Mouse (Mus musculus) cerebellum, postnatal 25 days (tissue): ENCODE data around the gene Cux1.

ENCODE experiments used
- DNase-seq, 2 experiments: peaks; one replicate each; pipeline ENCODE4 v3.0.0; 2021; ENCODE audit warnings: mixed read lengths in 2 of 2

The Cux1 gene

DNA sequence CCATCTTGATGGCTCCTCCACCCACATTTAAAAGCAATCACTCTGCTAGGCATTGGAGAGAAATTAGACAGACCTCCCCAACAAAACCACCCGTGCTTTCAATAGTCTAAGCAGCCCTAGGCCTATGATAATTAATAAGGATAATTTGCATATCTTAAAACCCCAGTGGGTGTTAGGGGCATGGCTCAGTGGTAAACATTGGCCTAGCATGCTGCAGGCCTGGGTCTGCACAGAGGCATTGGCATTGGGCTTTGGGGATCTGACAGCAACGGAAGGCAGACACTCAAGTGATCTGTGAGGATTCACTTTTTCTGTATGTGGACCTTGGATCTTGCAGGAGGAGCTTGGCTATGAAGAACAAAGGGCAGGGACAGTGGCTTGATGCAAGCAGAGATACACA is 274.9 kb downstream of the Cux1 start:
- no peak for DNase-seq

DNA sequence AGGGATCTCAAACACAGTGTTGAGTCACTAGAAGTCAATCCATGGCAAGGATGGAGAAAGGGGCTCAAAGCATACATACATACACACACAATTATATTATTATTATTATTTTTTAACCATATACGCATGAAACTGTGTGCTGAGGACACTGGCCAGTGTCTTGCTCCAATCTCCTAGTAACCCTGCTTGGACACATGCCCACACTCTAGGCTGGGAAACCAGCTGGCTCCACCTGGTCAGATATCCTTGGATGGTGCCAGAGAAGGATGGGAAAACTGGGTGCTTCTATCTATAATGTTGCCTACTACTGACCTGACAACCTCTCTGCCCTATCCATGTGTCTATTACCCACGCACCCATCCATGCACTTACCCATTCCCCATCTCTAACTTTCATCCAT is 275.7 kb downstream of the Cux1 start:
- DNase-seq = peak in 1 of 2 experiments; percentile 59

DNA sequence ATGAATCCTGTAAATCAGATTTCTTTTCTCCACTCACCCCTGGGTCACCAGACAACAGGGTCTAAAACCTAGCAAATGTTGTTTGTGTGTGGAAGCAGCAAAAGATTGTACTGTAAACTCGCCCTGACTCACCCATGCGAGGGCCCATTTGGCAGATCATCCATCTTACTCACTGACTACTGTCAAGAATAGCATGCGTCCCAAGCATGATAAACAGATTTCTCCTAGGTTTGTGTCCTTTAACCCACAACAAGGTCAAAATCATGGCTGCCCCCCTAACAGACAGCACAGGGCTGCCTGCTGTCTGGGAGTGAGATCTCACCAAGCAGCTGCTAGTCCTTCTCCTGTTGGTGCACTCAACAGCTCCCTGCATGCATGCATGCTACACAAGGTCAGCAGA is 277.5 kb downstream of the Cux1 start:
- DNase-seq = no peak

DNA sequence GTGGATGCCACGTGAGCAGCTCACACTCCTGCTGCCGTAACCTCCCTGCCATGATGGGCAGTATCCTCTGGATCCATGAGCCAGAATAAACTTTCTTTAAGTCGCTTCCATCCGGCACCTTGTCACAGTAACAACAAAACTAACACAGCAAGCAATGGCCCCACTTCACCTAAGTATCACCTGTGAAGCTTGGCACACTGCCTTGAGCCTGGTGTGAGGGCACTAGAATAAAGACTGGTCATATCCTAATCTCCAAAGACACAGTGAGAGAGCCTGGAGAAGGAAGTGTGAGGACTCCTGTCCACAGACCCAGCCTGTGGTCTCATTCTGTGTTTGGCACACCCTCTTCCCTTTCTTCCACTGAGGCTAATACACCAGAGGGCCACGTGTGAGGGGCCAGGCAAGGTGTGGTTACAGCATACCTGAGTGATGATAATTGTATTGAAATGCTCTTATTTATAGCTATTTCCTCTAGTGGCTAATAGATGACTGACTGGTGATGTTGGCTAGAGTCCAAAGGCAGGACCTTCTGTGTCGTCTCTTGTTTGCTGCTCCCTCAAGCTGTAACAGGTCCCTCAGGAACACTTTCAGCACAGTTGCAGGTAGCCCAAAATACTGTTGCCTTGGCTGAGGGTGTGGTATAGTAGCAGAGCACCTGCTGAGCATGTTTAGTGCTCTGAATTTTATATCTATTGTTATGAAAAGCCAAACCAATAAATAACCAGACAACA is 278.8 kb downstream of the Cux1 start:
- peak; percentile 48 to 64 for DNase-seq

DNA sequence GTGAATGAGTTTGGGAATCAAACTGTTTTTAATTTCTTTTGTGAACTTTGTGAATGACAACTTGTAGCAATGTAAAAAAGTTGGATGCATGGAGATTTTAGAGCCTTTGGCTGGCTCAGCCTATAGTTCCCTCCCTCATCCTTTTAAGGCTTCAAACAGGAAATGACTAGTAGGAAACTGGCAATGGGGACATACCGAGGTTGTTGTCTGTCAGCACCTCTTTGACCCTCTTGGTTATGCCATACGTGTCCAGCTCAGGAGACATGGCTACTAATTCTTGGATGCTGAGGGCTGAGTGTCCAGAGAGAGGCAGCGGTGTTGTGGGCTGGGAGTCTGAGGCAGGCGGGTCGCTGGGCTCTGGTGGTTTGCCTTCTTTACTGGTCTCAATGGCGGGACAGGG is 280.7 kb downstream of the Cux1 start:
- DNase-seq = no peak

DNA sequence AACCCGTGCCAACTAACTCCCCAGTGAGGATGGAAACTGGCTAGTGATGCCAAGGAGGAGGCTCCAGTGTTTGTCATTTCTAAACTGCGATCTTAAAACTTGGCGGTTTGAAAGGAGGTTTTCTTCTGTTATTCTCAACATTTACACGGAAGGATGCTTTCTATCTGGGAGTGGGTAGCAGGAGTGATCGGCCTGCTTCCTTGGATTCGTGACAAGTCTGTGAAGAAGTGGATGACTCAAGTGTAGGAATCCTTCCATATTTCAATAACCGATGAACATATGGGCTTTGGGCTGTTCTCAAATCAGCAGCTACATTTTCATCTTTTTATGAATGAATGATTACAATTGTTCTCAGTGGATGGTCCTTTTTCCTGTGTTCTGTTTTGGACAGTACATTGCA is 282.2 kb downstream of the Cux1 start:
- DNase-seq = no peak

DNA sequence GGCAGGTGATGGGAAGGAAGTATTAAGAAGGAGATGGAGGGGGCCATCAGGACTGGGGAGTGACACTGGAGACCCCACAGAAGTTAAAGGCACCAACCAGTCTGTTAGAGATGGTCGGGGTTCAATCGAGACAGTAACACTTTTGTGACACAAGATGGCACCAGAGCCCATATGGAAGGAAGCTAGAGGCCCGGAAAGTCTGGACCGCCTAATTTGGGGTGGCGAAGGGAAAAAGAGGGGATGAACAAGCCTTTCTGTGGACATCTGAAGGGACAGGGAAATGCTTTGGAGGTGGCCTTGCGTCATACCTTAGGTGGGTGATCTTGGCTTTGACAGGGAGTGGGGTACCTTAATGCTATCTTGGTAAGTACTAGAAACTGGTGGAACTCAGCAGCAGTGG is 285.9 kb downstream of the Cux1 start:
- DNase-seq = peak; percentile 49 to 63

DNA sequence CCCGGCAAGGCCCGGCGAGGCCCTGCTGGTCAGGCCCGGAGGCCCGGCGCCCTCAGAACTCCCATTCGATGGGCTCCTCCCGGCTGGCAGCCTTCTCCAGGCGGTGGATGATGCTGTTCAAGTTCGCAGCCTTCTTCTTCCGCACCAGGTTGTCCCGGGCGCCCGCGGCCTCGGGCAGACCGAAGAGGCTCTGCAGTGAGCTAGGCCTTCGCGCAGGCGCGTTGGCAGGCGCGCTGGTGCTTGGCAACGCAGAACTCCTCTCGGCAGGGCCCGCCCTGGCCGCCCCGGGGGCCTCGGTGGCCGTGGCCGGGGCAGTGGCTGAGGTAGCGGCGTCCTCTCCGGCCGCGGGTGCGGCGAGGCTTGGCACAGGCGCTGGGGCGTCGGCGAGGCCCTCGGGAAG is 292.6 kb downstream of the Cux1 start:
- no peak for DNase-seq

DNA sequence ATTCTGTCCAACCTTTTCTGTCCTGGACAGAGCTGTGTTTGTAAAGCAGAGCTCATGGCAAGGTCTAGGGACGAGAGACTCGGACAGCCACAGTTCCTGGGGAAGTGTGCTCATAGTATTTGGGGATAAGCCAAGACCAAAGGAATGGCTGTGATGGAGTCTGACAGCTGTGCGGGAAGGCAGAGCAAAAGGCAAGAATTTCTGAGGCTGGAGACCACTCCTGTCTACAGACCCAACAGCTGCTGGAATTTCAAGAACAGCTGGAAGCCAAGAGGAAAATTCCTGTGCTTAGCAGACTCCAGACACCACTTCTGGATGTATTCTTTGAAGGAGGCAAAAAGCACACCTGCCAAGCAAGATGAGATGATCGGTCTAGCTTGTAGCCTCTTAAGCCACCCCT is 297.4 kb downstream of the Cux1 start:
- DNase-seq = no peak

DNA sequence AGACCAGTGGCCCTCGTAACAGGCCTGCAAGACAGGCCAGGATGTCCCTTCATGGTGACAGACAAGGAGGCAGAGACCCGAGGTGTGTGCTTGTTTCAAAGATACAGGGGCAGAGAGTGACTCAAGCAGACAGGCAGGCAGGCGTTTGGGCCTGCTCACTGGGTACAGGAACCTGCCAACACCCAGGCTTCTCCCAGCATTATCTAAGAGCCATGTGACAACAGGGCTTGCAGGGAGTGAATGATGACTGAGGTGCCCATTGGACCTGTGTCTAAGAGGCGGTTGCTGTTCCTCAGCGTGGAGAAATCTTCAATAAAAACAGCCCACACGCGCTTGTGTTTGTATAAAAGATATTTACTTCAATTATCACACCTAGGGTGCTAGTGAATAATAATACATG is 301.2 kb downstream of the Cux1 start:
- DNase-seq = no peak

DNA sequence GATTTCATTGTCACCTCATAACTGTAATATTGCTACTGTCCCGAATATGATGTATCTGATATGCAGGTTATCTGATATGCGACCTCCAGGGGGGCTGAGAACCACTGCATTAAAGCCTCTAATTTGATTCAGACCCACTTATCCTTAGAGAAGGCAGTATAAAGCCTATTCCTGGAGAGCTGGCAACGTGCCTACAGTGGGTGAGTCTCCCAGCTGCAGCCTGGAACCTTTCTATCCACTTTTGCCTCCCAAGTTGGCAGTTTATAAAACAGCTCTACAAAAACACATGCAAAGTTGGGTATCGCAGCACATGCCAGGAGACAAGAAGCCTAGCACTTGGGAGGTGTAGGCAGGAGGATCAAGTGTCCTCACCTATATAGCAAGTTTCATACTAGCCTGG is 303.9 kb downstream of the Cux1 start:
- no peak for DNase-seq

DNA sequence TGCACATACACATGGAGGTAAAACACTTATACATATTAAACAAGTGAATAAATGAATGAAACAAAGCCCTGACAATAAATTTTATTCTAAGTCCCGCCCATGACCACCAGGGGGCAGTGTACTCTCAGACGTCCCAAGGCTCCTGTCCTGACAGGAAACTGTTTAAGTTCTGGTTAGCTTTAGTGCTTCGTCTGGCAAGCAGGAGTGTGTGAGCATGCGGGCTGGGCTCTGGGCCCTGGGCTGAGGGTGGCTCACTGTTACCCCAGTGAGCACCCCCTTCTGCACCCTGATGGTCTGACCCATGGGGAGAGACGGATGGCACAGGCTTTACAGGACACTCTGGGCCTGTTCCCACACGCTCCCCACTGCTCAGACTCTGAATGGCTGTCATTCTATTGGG is 308.4 kb downstream of the Cux1 start:
- DNase-seq = peak; percentile 65 to 80

DNA sequence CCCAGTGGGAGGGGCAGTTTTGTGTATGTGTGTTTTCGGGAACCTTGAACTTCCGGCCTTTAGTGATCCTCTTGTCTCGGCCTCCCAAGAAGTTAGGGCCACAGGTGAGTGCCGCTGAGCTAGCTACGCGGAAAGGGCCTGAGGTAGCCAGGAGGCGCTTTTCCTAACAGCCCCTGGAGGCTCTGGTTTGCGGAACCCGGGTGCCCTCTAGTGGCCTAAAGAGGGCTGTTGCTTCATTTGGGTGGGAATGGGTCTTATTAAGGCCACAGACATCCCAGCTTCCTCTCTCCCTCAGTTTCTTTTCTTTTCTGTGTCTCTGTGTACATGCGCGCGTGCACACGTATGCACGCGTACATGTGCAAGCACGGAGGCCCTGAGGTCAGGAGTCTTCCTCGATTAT is 314.4 kb downstream of the Cux1 start:
- peak; percentile 77 to 86 for DNase-seq

DNA sequence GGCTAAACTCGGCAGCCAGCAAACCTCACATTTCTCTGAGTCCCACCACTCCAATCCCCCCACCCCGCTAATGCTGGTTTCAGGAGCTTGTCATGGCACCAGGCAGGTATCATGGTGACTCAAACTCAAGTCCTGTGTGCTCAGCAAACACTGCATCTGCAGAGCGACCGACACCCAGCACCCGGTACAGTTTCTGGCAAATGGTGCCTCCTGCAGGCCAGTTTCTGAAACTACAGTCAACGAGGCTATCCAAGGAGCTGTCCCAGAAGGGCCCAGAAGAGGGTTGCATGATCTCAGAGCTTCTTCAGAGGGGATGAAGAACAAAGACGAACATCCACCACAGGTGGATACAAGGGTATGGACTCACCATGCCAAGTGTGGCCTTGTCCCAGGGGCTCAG is 316.3 kb downstream of the Cux1 start:
- peak; percentile 30 to 54 for DNase-seq

DNA sequence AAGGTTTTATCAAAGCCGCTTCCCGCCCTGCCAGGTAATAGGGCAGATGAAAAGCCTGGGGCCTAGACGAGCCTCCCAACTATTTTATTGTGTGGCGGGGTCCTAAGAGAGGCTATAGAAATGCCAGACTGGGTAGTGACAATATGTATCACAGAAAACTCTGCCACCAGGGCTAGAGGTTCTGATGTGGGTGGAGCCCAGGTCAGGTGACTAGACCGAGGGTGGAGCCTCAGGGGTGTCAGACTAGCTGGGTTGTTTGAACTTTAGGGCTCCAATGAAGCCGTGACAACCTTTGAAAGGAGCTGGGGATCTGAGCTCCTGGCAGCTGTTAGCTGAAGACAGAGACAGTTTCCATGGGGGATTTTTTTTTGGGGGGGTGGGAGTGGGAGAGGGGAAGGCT is 318.8 kb downstream of the Cux1 start:
- no peak for DNase-seq

DNA sequence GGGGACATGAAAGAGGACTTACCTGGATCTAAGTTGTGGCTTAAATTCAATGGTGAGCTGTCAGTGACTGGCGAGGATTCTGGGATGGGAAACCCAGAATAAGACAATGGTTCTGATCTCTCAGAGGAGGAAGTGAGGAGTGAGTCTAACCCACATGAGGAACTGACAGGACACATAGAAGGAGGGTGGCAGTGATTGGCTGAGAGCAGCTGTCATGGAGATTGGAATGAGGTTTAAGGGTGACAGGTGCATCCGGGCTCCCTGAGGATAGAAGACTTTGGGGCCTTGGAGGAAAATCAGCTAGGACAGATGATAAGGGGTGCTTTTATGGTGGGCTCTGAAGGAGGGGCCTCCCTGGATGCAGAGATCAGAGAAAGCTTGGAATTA is 320.8 kb downstream of the Cux1 start, which contains the start of gene Sh2b2:
TSS of gene Sh2b2 (minus strand) at position 105 of the 387 bp plus-strand sequence.
- DNase-seq = no peak

DNA sequence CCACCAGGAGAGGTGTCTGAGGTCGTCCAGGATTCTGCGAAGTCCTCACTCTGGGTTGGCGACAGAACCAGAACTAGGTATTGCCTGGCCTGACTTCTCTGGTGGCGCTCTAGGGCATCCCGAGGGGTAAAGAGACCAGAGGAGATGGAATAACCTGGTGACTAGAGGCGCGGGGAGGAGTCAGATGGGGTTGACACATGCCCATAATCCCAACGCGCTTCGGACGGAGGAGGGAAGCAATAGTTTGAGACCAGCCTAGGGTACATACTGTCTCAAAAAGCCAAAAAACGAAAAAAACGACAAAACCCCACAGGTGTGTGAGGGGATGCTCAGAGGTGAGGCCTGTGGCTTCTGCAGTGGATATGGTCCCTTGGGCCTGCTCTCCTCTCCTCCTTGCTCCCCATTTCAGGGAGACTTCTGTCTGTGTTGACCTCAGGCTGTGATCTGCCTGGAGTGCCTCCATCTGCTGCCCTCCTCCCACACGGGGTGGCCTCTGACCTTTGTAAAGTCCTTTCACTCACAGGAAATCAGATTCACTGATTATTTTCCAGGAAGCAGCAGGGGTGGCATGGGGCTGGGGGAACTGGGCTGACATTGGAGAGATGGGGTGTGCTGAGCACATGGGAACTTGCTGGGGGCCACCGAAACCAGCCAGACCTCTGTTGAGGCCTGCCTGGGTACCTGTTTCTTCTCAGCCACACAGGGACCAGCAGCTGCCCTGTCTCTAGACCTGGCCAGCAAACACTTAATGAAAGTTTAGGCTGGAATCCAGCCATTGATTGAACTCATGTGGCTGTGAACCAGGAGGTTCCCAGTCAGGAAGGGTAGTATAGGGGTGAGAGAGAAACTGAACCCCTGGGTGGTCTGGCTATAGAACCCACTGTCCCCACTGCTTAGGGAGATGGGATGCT is 321.5 kb downstream of the Cux1 start:
- no peak for DNase-seq

DNA sequence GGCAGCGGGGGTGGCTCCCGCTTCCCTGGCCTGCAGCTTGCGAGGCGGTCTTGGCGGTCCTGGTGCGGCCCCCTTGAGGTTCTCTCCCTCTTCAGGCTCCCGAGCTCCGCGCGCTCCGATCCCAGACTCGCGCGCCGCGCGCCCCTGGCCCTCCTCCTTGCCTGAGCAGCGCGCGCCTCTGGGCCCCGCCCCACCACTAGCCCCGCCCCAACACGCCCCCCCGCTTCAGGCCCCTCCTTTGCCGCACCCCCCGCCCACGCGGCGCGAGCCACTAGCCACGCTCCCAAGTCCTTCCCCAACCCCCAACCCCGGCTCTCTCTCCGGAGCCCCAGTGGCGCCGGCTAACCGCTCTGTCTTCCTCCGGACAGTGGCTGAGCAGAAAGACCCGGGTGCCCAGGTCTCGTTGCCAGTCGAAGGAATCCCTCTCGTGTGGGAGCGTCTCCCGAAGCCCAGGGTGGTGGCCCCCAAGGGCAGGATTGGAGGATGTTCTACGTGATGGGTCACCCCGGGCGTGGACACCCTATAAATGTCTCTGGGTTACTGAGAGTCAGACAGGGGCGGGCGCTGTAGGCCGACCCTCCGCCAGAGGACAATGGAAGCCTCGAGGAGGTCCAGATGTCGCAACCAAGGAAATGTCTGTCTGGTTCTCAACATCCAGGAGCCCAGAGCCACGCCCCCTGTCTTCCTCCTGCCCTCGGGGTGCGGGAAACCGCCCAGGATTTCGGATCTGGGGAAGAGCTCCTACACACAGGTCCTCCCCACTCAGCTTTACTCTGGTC is 322.3 kb downstream of the Cux1 start:
- DNase-seq = peak; percentile 74 to 88

DNA sequence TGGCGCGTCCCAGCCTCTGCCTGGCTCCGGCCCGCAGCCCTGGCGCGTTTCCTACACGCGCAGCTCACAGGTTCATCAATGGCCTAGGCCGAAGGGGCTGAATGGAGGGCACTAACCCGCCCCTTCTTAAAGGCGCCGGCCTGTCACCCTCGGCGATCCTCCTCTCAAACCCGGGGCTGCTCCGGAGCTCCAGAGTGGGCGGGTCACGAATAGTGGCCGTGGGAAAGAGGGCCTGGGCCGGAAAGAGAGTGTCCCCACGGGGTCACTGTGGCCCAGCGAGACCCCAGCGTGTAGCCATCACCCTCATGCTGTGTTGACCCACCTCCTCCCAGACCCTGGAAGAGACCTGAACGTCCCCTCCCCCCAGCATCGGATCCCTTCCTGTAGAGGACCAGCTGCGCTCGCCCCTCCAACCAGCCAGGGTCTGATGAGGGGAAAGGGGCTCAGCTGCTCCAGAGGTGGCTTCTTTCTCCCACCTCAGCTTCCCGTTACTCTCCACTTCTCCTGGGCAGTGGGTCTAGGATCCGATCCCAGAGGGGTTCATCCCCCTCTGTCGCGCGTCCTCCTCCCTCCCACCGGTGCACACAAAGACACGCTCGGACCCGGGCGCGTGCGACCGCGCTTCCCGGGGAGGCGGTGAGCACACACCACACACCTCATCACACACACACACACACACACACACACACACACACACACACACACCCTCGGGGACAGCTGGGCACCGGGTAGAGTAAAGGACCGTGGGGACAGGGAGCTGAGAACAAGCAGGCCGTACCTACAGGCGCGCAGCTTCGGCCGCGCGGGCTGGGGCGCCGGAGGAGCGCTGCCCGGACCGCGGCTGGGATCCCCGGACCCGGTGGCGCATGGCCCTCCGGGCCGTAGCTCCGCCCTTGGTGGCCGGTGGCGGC is 323.2 kb downstream of the Cux1 start:
- DNase-seq = peak; percentile 42 to 57

DNA sequence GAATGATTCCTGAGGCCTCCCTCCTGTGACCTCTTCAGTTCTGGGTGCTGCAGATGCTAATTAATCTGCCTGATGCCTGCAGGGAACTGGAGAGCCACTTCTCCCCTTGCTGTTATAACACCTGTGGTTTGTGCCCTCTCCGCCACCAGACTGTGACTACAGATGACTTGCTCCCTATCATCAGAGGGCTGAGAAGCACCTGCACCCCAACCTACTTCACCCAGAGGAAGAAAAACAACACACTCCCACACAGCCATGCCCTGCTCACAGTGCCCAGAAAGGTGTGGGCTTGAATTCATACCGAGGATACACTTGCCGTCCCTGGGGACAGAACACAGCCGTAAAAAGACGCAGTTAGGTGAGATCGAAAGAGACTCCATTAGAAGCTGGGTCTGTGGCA is 326.1 kb downstream of the Cux1 start:
- no peak for DNase-seq

DNA sequence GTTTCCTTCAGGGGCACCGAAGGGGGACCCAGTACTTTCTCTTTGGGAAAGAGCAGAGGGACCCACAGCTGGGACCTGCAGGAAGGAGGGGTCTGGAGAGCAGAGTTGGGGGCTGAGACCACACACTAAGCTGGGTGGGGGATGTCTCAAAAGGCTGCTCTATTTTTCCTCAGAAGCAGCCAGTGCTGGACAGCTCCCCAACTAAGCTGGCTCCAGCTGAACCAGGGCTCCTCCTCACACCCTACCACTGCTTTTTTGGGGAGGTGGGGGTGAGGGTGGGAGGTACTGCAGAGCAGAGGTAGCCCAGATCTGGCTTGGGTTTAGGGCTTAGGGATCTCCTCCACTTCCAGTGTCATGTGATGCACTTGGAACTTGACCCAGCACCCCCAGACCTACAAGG is 326.9 kb downstream of the Cux1 start:
- DNase-seq = no peak

DNA sequence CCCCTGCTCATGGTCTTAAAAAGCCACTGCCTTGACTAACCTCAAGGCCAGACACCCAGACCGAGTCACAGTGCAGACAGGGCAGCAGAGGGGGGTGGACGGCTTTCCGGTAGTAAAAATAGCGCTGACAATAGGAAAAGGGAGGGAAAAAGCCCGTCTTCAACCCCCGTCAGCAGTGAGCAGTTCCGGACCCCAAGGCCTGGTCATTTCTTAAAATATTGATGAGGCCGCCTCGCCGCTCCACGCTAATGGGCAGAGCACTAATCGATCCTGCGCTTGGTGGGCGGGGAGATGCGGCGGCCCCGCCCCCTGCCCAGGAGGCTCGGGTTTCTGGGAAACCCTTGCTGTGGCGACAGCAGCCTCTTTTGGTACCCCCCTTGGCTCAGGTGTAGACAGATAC is 329.7 kb downstream of the Cux1 start:
- no peak for DNase-seq
